ENCODE assay signal across 13 mouse cellular contexts in the genomic region with DNA sequence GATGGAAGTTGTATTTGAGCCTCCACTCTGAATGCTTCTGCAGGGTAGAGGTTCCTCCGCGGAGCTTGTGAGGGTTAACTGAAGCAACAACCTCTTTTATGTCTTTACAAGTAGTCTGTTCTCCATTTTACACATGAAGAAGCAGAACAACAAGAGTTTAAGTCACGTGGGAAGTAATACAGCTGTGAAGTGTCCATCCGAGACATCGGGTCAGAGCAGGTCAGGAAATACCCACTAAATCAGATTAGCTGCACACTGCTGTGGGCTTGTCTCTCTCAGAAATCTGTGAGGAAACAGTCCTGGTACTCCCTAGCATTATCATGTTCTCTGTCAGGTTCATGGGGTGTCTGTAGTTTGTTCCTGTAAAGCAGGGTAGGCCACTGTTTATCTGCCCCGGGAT.
DNase-seq lines count a peak whose midpoint lies in the region; ATAC-seq lines count a peak whose summit lies in the region.
"Had no signal": no experiment of that assay in that cellular context is flagged by ENCODE, and none has a peak within 500 bp of the region (broad histone marks: within the 10 kb centered on the region; RNA-seq: fewer than 3 reads in every experiment).

No protein-coding gene starts in this region.

- no peaks in the 10 kb centered on the region for H3K36me3 ChIP-seq in midbrain, embryonic 11.5 days (ENCODE audit: control insufficient read depth, insufficient read depth, low read length)
- H3K36me3 ChIP-seq in midbrain, embryonic 15.5 days (replicated peaks) = no peaks in the 10 kb centered on the region
- H3K36me3 ChIP-seq in hindbrain, embryonic 16.5 days (ENCODE audit: control insufficient read depth, insufficient read depth, low read length) = no peaks in the 10 kb centered on the region
- H3K36me3 ChIP-seq: liver, embryonic 15.5 days had no signal

- H3K9ac ChIP-seq in midbrain, embryonic 11.5 days (ENCODE audit: low read length) = no peak overlapping the region
- no peak overlapping the region for H3K9ac ChIP-seq in midbrain, embryonic 15.5 days
- H3K9ac ChIP-seq in hindbrain, embryonic 16.5 days (ENCODE audit: low read depth, low read length) = no peak overlapping the region
- H3K9ac ChIP-seq: liver, embryonic 15.5 days had no signal

- H3K4me1 ChIP-seq in midbrain, embryonic 11.5 days (ENCODE audit: control insufficient read depth, insufficient read depth, low read length) = peaks cover 4% of the 10 kb centered on the region; the same call in 1 of the 2 replicates
- H3K4me1 ChIP-seq in midbrain, embryonic 15.5 days = no peaks in the 10 kb centered on the region
- H3K4me1 ChIP-seq in hindbrain, embryonic 16.5 days (ENCODE audit: control insufficient read depth, insufficient read depth, low read depth, low read length) = no peaks in the 10 kb centered on the region
- H3K4me1 ChIP-seq: liver, embryonic 15.5 days had no signal

- WGBS in midbrain, embryonic 11.5 days = 39% methylated on average over 6 of the region's 6 CpGs
- WGBS in midbrain, embryonic 15.5 days = 34% methylated on average over 6 of the region's 6 CpGs
- WGBS in hindbrain, embryonic 16.5 days = 52% methylated on average over 6 of the region's 6 CpGs

- H3K4me3 ChIP-seq in midbrain, embryonic 11.5 days (ENCODE audit: low read depth, low read length) = no peak overlapping the region
- no peak overlapping the region for H3K4me3 ChIP-seq in midbrain, embryonic 15.5 days
- H3K4me3 ChIP-seq in hindbrain, embryonic 16.5 days (ENCODE audit: low read length) = no peak overlapping the region
- H3K4me3 ChIP-seq: liver, embryonic 15.5 days; myocyte had no signal

- no peak for ATAC-seq in midbrain, embryonic 11.5 days (ENCODE audit: low FRiP score)
- no peak for ATAC-seq in midbrain, embryonic 15.5 days (replicated peaks)
- ATAC-seq in granulocyte monocyte progenitor cell, adult 5-6 weeks (replicated peaks; ENCODE audit: poor library complexity, severe bottlenecking) = peak; percentile 20
- ATAC-seq in hindbrain, embryonic 16.5 days = no peak
- ATAC-seq: intestine, embryonic 16.5 days had no signal

- H3K27ac ChIP-seq in midbrain, embryonic 11.5 days (ENCODE audit: low read depth, low read length) = no peak overlapping the region
- H3K27ac ChIP-seq in midbrain, embryonic 15.5 days = no peak overlapping the region
- no peak overlapping the region for H3K27ac ChIP-seq in hindbrain, embryonic 16.5 days (ENCODE audit: low read depth, low read length)
- H3K27ac ChIP-seq: liver, embryonic 15.5 days had no signal

- H3K4me2 ChIP-seq in midbrain, embryonic 11.5 days = no peak overlapping the region
- H3K4me2 ChIP-seq in midbrain, embryonic 15.5 days = no peak overlapping the region
- H3K4me2 ChIP-seq in hindbrain, embryonic 16.5 days (ENCODE audit: low read length) = no peak overlapping the region
- H3K4me2 ChIP-seq: liver, embryonic 15.5 days had no signal

- H3K27me3 ChIP-seq in midbrain, embryonic 11.5 days (ENCODE audit: control insufficient read depth, insufficient read depth, low read length) = no peaks in the 10 kb centered on the region
- H3K27me3 ChIP-seq in midbrain, embryonic 15.5 days (replicated peaks) = no peaks in the 10 kb centered on the region
- H3K27me3 ChIP-seq in hindbrain, embryonic 16.5 days (replicated peaks; ENCODE audit: control insufficient read depth, insufficient read depth, low read length) = no peaks in the 10 kb centered on the region
- H3K27me3 ChIP-seq: liver, embryonic 15.5 days had no signal

- peak; percentile 44 for DNase-seq in midbrain, embryonic 11.5 days (ENCODE audit: low spot score, missing footprints)
- peak; percentile 62 to 71 for DNase-seq in kidney, postnatal 25 days
- no peak for DNase-seq in right cerebral cortex, postnatal 4 days
- no peak for DNase-seq in thymus, adult 18-20 months
- DNase-seq: cerebellum, adult 18-20 months; heart, postnatal 36 days; thymus, postnatal 4 days had no signal

- no peaks in the 10 kb centered on the region for H3K9me3 ChIP-seq in midbrain, embryonic 11.5 days (ENCODE audit: control insufficient read depth, low read length)
- H3K9me3 ChIP-seq in midbrain, embryonic 15.5 days = no peaks in the 10 kb centered on the region
- no peaks in the 10 kb centered on the region for H3K9me3 ChIP-seq in hindbrain, embryonic 16.5 days (ENCODE audit: control insufficient read depth, low read length)
- H3K9me3 ChIP-seq: liver, embryonic 15.5 days had no signal

Comparison
In these comparisons a context has a peak if more than half of its experiments do, and no peak if none do; other contexts are left out.
1. DNase-seq: peak in midbrain, embryonic 11.5 days (single experiment) and kidney, postnatal 25 days (2 of 2); none in right cerebral cortex, postnatal 4 days (single experiment) and thymus, adult 18-20 months (0 of 2).